Comparison of ENCODE assay signal across 8 mouse cellular contexts in the genomic region with DNA sequence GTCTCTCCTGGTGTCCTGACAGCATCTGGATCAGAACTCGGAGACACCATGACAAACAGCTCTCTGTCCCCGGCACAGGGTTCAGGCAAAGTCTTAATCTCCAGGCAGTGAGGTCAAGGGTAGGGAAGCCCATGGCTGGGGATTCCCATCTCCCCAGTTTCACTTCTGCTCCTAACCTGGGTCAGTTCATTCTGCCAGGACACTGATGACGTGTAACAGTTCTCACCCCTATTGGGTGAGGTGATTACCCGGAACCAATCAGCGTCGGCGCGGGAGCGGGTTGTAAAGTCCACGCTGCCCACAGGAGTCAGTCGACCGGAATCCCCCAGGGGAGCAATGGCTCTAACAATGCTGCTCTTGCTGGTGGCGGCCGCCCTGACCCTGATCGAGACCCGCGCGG. TPM values are rescaled to one million over a fixed set of nuclear protein-coding genes. Genes with fewer than 3 reads are reported as not detected.
DNase-seq lines count a peak whose midpoint lies in the region; ATAC-seq and TF ChIP-seq lines count a peak whose summit lies in the region.
"Not testable (repeated sequence)": the region's sequence is repeated elsewhere in the genome, so short reads cannot be mapped to it uniquely, and the experiment has no call there.

A gene (plus strand): TSS at position 271 of the 400 bp plus-strand sequence.

- peak; percentile 82 for ATAC-seq in embryonic facial prominence, embryonic 15.5 days (ENCODE audit: insufficient number of reproducible peaks, low FRiP score, low TSS enrichment, low read depth)

- peak; percentile 64 for DNase-seq in adrenal gland, postnatal 25 days
- peak; percentile 87 to 93 for DNase-seq in heart, adult 9 months (ENCODE audit: low spot score in 2 of 2)
- DNase-seq in kidney, adult 2 months, result peak; percentile 91
- peak; percentile 76 for DNase-seq in left cerebral cortex, postnatal 4 days
- peak; percentile 72 for DNase-seq in mesoderm, embryonic 11.5 days (ENCODE audit: low read depth, low spot score)
- DNase-seq in right cerebral cortex, postnatal 10 days (ENCODE audit: low spot score in 2 of 2), result peak; percentile 77 to 79
- DNase-seq in urinary bladder, postnatal 14 days (ENCODE audit: low spot score), result peak; percentile 88

- intact Hi-C loops in left cerebral cortex, postnatal 4 days (cut with DNase I), result not testable (repeated sequence)

- 3% methylated on average over 18 of the region's 18 CpGs for WGBS in embryonic facial prominence, embryonic 15.5 days
- 4% methylated on average over 18 of the region's 18 CpGs for WGBS in kidney, adult 2 months

- H3K9ac ChIP-seq in embryonic facial prominence, embryonic 15.5 days, result 0 out of 2 replicates have a peak within 1 kb of the TSS, but pooled peaks have one; percentile 6

- not testable (repeated sequence) for TF ChIP-seq CTCF in kidney, adult 2 months (conservative IDR thresholded peaks at IDR 0.05; ENCODE audit: insufficient read depth, insufficient read length, low read depth, low read length)

- not testable (repeated sequence) for TF ChIP-seq POLR2A in kidney, adult 2 months (IDR thresholded peaks at IDR 0.05; ENCODE audit: low read depth, low read length)

- H3K9me3 ChIP-seq in embryonic facial prominence, embryonic 15.5 days (replicated peaks), result not testable (repeated sequence)

- H3K4me1 ChIP-seq in embryonic facial prominence, embryonic 15.5 days; kidney, adult 2 months (ENCODE audit: control insufficient read depth, insufficient read depth, low read length): not testable (repeated sequence)

- not testable (repeated sequence) for H3K36me3 ChIP-seq in embryonic facial prominence, embryonic 15.5 days; kidney, adult 2 months (ENCODE audit: control insufficient read depth, insufficient read depth, low read length)

- H3K4me3 ChIP-seq in embryonic facial prominence, embryonic 15.5 days (replicated peaks), result peak within 1 kb of the TSS; percentile 43
- peak within 1 kb of the TSS; percentile 37 for H3K4me3 ChIP-seq in kidney, adult 2 months (ENCODE audit: insufficient read depth, low read depth, low read length)

- not testable (repeated sequence) for H3K27ac ChIP-seq in embryonic facial prominence, embryonic 15.5 days (replicated peaks); kidney, adult 2 months (ENCODE audit: insufficient read depth, low read depth, low read length)

- H3K4me2 ChIP-seq in embryonic facial prominence, embryonic 15.5 days (replicated peaks), result peak within 1 kb of the TSS; percentile 90

- H3K27me3 ChIP-seq in embryonic facial prominence, embryonic 15.5 days, result peaks cover 23% of the 10 kb centered on the region
- H3K27me3 ChIP-seq in kidney, adult 2 months (replicated peaks; ENCODE audit: control insufficient read depth, insufficient read depth, low read length), result not testable (repeated sequence)

RNA-seq across cellular contexts. Expression of the gene that starts here (rescaled TPM):
- 1.6 and 1.8 TPM in 2 replicates for total RNA-seq in adrenal gland, postnatal 25 days (2021)
- 2.0 and 2.2 TPM in 2 replicates for polyA plus RNA-seq in embryonic facial prominence, embryonic 15.5 days (2015; fragmentation: Nextera tagmentation; extraction: Ambion mirVana)
- 112 and 139 TPM in 2 replicates for polyA plus RNA-seq in kidney, adult 2 months (2012; rRNA removed)
- total RNA-seq in left cerebral cortex, postnatal 4 days (2021), result under 1 TPM; 0.36 to 0.66 TPM

Comparison
In these comparisons a context has a peak if more than half of its experiments do, and no peak if none do; other contexts are left out.
1. RNA of the gene that starts here (polyA plus RNA-seq): 112 to 139 TPM in kidney, adult 2 months; 2.0 to 2.2 TPM in embryonic facial prominence, embryonic 15.5 days; every median in the first group is over 10 times any median in the second.
2. Peak in DNase-seq in left cerebral cortex, postnatal 4 days; RNA of the gene not detected or under 1 TPM.
3. Peak in every context shown above with its lines, with median percentiles within 50 percentile points of each other: DNase-seq.